Mouse (Mus musculus): ENCODE data around the gene Sf3a1.

- TF ChIP-seq CTCF (IDR thresholded peaks at IDR 0.05; ENCODE audit: extremely low read depth, insufficient read length, insufficient replicate concordance, low read depth, low read length) (no peak), POLR2A (IDR thresholded peaks at IDR 0.05; ENCODE audit: low read depth, low read length) (no peak)
Measured at GRCm38 (mm10) chr11:4193420-4193819, 33.3 kb downstream of the Sf3a1 start.

All from small intestine, adult 2 months (tissue).